Mouse (Mus musculus): Measurements from ENCODE around the gene Bdkrb2. TPM values are rescaled to one million over a fixed set of nuclear protein-coding genes. Genes with fewer than 3 reads are reported as not detected.

Gene Bdkrb2
- polyA plus RNA-seq, 2 experiments = 1.2 to 2.2 TPM

GRCm38 (mm10) chr12:105590786-105591185 lies 27.8 kb downstream of the Bdkrb2 start:
- 73% methylated on average over 7 of the region's 7 CpGs for WGBS
- DNase-seq (ENCODE audit: low spot score) (no peak), ATAC-seq (ENCODE audit: low FRiP score, low read depth) (no peak)
- H3K27me3 ChIP-seq (ENCODE audit: control insufficient read depth, insufficient read depth, low read length) = no peaks in the 10 kb centered on the region
- no peak overlapping the region for H3K4me2 ChIP-seq (replicated peaks; ENCODE audit: low read depth, low read length, severe bottlenecking)
- no peaks in the 10 kb centered on the region for H3K36me3 ChIP-seq (ENCODE audit: control insufficient read depth, insufficient read depth, low read length)
- no peak overlapping the region for H3K27ac ChIP-seq (replicated peaks; ENCODE audit: low read depth, low read length)
- H3K4me1 ChIP-seq (ENCODE audit: control insufficient read depth, insufficient read depth, low read length) = no peaks in the 10 kb centered on the region
- H3K9ac ChIP-seq (ENCODE audit: low read depth, low read length, severe bottlenecking) = no peak overlapping the region
- H3K4me3 ChIP-seq (replicated peaks; ENCODE audit: low read length) = no peak overlapping the region
- no peak for TF ChIP-seq POLR2A (IDR thresholded peaks at IDR 0.05; ENCODE audit: borderline replicate concordance, extremely low read depth, insufficient read depth, insufficient read length)
- no peaks in the 10 kb centered on the region for H3K9me3 ChIP-seq (ENCODE audit: control insufficient read depth, low read length)

GRCm38 (mm10) chr12:105592361-105592761 lies 29.3 kb downstream of the Bdkrb2 start:
- Histone ChIP-seq H3K27ac (replicated peaks; ENCODE audit: low read depth, low read length) (no peak overlapping the region), H3K9me3 (ENCODE audit: control insufficient read depth, low read length) (no peaks in the 10 kb centered on the region), H3K36me3 (ENCODE audit: control insufficient read depth, insufficient read depth, low read length) (no peaks in the 10 kb centered on the region), H3K4me3 (replicated peaks; ENCODE audit: low read length) (no peak overlapping the region), H3K9ac (ENCODE audit: low read depth, low read length, severe bottlenecking) (no peak overlapping the region), H3K4me2 (replicated peaks; ENCODE audit: low read depth, low read length, severe bottlenecking) (no peak overlapping the region), H3K27me3 (ENCODE audit: control insufficient read depth, insufficient read depth, low read length) (no peaks in the 10 kb centered on the region), H3K4me1 (ENCODE audit: control insufficient read depth, insufficient read depth, low read length) (no peaks in the 10 kb centered on the region)
- ATAC-seq (ENCODE audit: low FRiP score, low read depth) (no peak), DNase-seq (ENCODE audit: low spot score) (no peak)
- WGBS = 93% methylated on average over 23 of the region's 23 CpGs
- no peak for TF ChIP-seq POLR2A (IDR thresholded peaks at IDR 0.05; ENCODE audit: borderline replicate concordance, extremely low read depth, insufficient read depth, insufficient read length)

DNA sequence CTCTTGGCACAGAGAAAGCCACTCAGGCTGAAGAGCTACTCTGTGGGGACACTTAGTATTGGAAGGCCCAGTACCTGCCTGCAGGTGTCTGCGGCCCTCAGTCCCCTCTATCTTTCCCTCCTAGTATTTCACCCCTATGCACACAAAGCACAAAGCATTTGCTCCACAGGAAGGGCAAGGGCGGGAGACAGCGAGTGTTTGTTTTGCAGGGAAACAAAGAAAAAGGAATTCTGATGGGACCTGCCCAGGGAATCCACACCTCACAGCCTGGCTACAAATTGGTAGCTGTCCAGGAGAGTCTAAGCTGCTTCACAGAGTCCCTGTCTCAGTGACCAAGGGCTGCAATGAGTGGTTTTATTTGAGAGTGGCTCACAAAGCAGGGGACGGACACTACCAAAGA lies 30.4 kb downstream of the Bdkrb2 start:
- TF ChIP-seq POLR2A (IDR thresholded peaks at IDR 0.05; ENCODE audit: borderline replicate concordance, extremely low read depth, insufficient read depth, insufficient read length) = no peak
- no peak for DNase-seq (ENCODE audit: low spot score)
- H3K36me3 ChIP-seq (ENCODE audit: control insufficient read depth, insufficient read depth, low read length) = no peaks in the 10 kb centered on the region
- H3K27me3 ChIP-seq (ENCODE audit: control insufficient read depth, insufficient read depth, low read length) = no peaks in the 10 kb centered on the region
- H3K9me3 ChIP-seq (ENCODE audit: control insufficient read depth, low read length) = no peaks in the 10 kb centered on the region
- no peak overlapping the region for H3K4me2 ChIP-seq (replicated peaks; ENCODE audit: low read depth, low read length, severe bottlenecking)
- no peaks in the 10 kb centered on the region for H3K4me1 ChIP-seq (ENCODE audit: control insufficient read depth, insufficient read depth, low read length)
- ATAC-seq (ENCODE audit: low FRiP score, low read depth) = no peak
- H3K9ac ChIP-seq (ENCODE audit: low read depth, low read length, severe bottlenecking) = no peak overlapping the region
- 80% methylated on average over 4 of the region's 4 CpGs for WGBS
- no peak overlapping the region for H3K27ac ChIP-seq (replicated peaks; ENCODE audit: low read depth, low read length)
- H3K4me3 ChIP-seq (replicated peaks; ENCODE audit: low read length) = no peak overlapping the region

DNA sequence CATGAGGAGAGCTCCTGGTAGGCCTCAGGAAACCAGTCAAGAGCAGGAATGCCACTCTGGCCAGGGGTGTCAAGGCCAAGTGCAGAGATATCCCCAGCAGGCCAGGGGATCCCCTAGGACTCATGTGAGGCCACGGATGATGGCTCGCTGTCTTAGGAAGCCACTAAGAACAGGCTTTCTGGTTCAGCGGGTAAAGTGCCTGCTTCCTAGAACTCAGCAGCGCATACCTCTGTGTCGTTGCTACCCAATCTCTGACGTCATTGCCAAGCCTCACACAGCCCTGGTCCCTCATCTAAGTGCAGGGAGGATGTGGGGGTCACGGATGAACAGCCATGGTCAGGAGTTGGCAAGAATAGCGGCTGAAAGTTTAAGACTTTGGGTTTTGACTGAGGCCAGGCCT lies 34.1 kb downstream of the Bdkrb2 start:
- DNase-seq (ENCODE audit: low spot score) (no peak), ATAC-seq (ENCODE audit: low FRiP score, low read depth) (no peak)
- Histone ChIP-seq H3K4me2 (replicated peaks; ENCODE audit: low read depth, low read length, severe bottlenecking) (no peak overlapping the region), H3K9ac (ENCODE audit: low read depth, low read length, severe bottlenecking) (no peak overlapping the region), H3K4me3 (replicated peaks; ENCODE audit: low read length) (no peak overlapping the region), H3K36me3 (ENCODE audit: control insufficient read depth, insufficient read depth, low read length) (no peaks in the 10 kb centered on the region), H3K27me3 (ENCODE audit: control insufficient read depth, insufficient read depth, low read length) (no peaks in the 10 kb centered on the region), H3K4me1 (ENCODE audit: control insufficient read depth, insufficient read depth, low read length) (no peaks in the 10 kb centered on the region), H3K27ac (replicated peaks; ENCODE audit: low read depth, low read length) (no peak overlapping the region), H3K9me3 (ENCODE audit: control insufficient read depth, low read length) (no peaks in the 10 kb centered on the region)
- no peak for TF ChIP-seq POLR2A (IDR thresholded peaks at IDR 0.05; ENCODE audit: borderline replicate concordance, extremely low read depth, insufficient read depth, insufficient read length)
- WGBS = 88% methylated on average over 8 of the region's 8 CpGs

- H3K4me2 ChIP-seq (replicated peaks; ENCODE audit: low read depth, low read length, severe bottlenecking) = no peak overlapping the region
- H3K9ac ChIP-seq (ENCODE audit: low read depth, low read length, severe bottlenecking) = no peak overlapping the region
- no peak overlapping the region for H3K27ac ChIP-seq (replicated peaks; ENCODE audit: low read depth, low read length)
- H3K36me3 ChIP-seq (ENCODE audit: control insufficient read depth, insufficient read depth, low read length) = no peaks in the 10 kb centered on the region
- H3K27me3 ChIP-seq (ENCODE audit: control insufficient read depth, insufficient read depth, low read length) = no peaks in the 10 kb centered on the region
- TF ChIP-seq POLR2A (IDR thresholded peaks at IDR 0.05; ENCODE audit: borderline replicate concordance, extremely low read depth, insufficient read depth, insufficient read length) = no peak
- WGBS = 75% methylated on average over 10 of the region's 10 CpGs
- no peak for ATAC-seq (ENCODE audit: low FRiP score, low read depth)
- no peaks in the 10 kb centered on the region for H3K9me3 ChIP-seq (ENCODE audit: control insufficient read depth, low read length)
- DNase-seq (ENCODE audit: low spot score) = no peak
- H3K4me1 ChIP-seq (ENCODE audit: control insufficient read depth, insufficient read depth, low read length) = no peaks in the 10 kb centered on the region
- H3K4me3 ChIP-seq (replicated peaks; ENCODE audit: low read length) = no peak overlapping the region
These were observed 35.5 kb downstream of the Bdkrb2 start for GRCm38 (mm10) chr12:105598503-105598902.

- no peaks in the 10 kb centered on the region for H3K27me3 ChIP-seq (ENCODE audit: control insufficient read depth, insufficient read depth, low read length)
- ATAC-seq (ENCODE audit: low FRiP score, low read depth) = no peak
- 63% methylated on average over 5 of the region's 5 CpGs for WGBS
- H3K4me1 ChIP-seq (ENCODE audit: control insufficient read depth, insufficient read depth, low read length) = no peaks in the 10 kb centered on the region
- no peaks in the 10 kb centered on the region for H3K9me3 ChIP-seq (ENCODE audit: control insufficient read depth, low read length)
- no peak overlapping the region for H3K27ac ChIP-seq (replicated peaks; ENCODE audit: low read depth, low read length)
- DNase-seq (ENCODE audit: low spot score) = no peak
- no peak overlapping the region for H3K9ac ChIP-seq (ENCODE audit: low read depth, low read length, severe bottlenecking)
- no peaks in the 10 kb centered on the region for H3K36me3 ChIP-seq (ENCODE audit: control insufficient read depth, insufficient read depth, low read length)
- no peak overlapping the region for H3K4me3 ChIP-seq (replicated peaks; ENCODE audit: low read length)
- H3K4me2 ChIP-seq (replicated peaks; ENCODE audit: low read depth, low read length, severe bottlenecking) = no peak overlapping the region
- TF ChIP-seq POLR2A (IDR thresholded peaks at IDR 0.05; ENCODE audit: borderline replicate concordance, extremely low read depth, insufficient read depth, insufficient read length) = no peak
These were observed 36.1 kb downstream of the Bdkrb2 start for GRCm38 (mm10) chr12:105599098-105599497.
